Mouse (Mus musculus) cerebellum, postnatal 36 days (tissue): Measurements from ENCODE around the gene Tubb5.
"Not testable (repeated sequence)": the region's sequence is repeated elsewhere in the genome, so short reads cannot be mapped to it uniquely, and the experiment has no call there.

Experiments used
- DNase-seq, 2 experiments: peaks; one replicate each; pipeline ENCODE4 v3.0.0; 2021 to 2022; ENCODE audit warnings: mixed read lengths in 2 of 2

Tubb5 gene

DNA sequence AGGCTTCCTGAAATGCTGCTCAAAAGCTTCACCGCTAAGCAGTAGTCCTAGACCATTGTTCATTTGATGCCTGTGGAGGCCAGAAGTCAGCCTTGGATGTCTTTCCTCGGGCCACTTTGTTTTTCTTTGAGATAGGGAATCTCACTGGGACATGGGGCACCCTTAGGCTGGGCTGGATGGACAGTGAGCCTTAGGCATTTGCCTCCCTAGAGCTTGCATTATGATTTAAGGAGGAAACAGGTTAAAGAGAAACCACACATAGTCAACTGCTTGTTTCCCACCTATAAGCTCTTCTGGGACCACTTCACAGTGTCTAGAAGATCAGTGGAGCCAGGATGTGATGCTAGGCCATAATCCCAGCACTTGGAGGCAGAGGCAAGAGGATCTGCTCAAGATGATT is 21.7 kb upstream of the Tubb5 start:
- DNase-seq, result no peak

DNA sequence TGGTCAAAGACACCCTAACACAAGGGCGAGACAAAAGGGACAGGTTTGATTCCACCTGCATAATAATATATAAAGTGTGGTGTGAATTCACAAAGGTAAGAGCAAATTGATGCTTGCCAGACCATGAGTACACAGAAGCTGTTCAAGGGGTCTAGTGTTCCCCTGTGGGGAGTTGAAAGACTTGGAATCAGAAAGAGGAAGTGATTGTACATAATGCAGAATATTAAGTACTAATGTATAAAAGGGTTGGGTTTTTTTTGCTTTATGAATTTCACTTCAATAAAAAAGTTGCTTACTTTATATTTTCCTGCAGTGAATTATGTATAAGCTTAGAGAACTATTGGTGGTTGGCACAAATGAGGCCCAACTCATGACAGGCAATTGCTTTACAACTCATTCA is 21.3 kb upstream of the Tubb5 start:
- DNase-seq, result no peak

DNA sequence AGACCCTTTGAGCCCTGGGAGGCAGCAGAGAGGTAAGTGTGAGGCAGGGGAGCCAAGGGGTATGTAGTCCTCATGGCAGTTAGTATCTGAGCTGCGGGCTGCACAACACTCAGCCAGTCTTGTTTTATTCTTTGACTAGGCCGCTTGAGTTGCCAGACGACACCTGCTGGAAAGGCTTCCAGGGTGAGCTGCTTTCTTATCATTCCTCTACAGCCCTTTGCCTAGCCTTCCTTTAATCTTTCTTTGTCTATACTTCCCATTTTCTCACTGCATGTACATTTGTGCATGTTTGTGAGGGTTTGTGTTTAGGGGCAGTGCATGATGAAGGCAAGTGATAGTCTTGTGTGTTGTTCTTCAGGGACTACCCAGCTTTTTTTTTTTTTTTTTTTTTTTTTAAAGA is 12.9 kb upstream of the Tubb5 start:
- no peak for DNase-seq

DNA sequence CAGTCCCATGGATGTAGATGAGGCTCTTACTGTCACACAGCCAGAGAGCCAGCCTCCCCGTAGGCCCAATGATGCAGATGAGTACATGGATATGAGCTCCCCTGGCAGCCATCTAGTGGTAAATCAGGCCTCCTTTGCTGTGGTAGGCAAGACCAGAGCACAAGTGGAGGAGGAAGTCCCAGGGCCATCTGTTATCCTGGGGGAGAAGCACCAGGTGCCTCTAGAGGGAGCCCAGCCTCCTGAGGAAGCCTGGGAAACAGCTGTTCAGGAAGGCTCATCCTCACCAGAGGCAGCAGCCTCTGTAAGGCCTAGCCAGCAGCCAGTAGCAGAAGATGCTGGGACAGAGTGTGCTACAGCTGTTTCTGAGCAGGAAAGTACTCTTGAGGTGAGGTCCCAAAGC is 10.0 kb upstream of the Tubb5 start:
- DNase-seq, result no peak

DNA sequence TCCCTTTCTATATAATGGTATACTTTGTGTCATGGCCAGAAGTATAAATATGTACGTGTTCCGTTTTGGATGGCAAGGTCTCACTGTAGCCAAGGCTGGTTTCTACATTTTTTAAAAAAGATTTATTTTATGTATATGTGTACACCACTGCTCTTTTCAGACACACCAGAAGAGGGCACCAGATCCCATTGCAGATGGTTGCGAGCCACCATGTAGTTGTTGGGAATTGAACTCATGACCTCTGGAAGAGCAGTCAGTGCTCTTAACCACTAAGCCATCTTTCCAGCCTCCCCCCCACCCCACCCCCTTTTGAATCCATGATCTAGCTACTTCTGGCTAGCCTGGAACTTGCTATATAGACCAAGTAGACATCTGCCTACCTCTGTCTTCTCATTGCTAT is 5.4 kb upstream of the Tubb5 start:
- no peak for DNase-seq

DNA sequence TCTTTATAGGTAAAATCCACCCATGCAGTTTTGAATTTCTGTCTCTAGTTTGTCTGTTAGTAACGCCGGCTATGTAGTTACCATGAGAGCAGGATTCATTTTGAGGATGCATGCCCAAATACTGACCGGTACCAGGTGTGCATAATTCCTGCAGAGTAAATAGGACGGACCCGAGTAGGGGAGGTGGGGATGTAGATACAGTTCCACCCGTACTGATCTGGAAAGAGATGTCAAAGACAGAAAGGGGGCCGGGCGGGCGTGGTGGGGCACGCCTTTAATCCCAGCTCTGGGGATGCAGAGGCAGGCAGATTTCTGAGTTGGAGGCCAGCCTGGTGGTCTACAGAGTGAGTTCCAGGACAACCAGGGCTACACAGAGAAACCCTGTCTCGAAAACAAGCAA is 3.9 kb upstream of the Tubb5 start:
- no peak for DNase-seq

DNA sequence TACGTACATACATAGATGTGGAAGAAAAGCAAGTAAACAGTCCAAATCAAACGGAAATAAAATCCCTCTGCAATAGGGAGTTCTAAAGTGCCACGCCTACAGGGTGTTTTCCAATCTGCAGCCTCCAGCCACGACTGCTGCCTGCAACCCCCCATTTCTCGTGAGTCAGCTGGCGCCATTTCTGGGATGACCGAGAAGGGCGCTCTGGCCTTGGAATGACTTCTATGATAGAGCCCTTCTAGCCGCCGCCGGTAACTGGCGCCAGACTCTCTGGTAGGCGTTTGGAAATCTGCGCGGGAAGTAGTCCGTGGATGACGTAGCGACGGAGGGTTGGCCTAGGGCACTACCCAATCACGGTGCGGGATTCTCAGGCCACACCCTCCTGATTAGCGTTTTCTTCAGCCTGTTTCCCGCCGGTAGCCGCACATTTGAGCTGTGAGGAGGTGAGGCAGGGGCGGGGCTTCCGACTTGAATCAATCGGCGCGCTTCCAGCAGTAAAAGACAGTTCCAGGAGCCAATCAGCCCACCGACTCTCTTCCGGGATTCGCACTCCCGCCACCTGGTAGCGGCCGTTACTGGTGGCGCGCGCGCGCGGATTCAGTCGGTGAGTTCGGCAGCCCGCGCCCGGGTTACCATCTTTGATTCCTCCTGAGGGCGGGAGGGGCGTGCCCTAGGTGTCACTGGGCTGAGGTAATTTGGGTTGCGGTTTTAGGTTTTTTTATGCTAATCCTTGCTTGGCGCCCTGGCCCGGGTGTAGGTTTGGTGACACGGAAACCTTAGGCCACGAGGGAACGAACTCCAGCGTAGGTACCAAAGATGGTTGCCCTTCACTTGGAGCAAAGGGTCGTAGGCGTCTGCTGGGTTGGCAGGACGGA is 3.2 kb upstream of the Tubb5 start, which contains the start of gene Mdc1:
Gene Mdc1 (plus strand): TSS at position 440 of the 875 bp plus-strand sequence.
- DNase-seq, result peak; percentile 99

DNA sequence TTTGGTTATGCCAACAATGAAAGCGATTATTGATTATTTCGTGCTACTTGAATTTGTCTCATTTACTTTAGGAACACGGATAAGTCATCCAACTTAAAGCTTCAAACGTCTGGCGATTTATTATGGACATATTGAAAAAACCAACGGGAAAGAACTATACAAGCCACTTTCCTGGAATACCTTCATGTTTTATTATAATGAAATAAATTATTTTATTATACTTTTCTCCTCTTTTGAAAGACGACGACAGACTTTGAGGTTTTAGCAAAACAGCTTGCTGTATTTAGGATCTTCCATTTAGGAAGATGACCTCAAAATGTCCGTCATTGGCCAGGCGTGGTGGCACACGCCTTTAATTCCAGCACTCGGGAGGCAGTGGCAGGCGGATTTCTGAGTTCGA is 2.5 kb upstream of the Tubb5 start:
- no peak for DNase-seq

DNA sequence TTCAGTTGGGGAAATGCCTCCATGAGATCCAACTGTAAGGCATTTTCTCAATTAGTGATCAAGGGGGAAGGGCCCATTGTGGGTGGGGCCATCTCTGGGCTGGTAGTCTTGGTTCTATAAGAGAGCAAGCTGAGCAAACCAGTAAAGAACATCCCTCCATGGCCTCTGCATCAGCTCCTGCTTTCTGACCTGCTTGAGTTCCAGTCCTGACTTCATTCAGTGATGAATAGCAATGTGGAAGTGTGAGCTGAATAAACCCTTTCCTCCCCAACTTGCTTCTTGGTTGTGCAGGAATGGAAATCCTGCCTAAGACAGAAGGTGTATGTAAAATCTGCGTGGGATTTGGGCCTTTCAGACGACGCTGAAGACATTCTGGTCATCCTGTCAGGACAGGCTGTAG is 896 bp upstream of the Tubb5 start:
- DNase-seq, result not testable (repeated sequence)

DNA sequence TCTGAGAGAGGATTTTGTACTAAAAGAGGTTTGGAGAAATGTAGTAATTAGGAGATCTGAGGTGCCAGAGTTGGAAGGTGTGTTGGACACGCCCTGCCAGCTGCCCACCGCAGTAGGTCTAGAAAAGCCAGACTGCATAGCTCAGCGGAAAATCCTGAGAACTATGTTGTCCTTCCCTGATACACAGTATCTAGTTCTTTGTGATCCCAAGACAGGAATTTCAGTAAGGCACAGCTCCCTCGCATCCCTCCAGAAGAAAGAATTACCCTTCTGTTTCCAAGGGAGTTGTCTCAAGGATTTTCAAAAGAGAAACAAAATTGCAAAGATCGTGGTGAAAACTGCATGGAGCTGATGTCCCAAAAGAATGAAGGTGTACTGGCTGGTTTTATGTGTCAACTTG is 464 bp upstream of the Tubb5 start:
- no peak for DNase-seq

DNA sequence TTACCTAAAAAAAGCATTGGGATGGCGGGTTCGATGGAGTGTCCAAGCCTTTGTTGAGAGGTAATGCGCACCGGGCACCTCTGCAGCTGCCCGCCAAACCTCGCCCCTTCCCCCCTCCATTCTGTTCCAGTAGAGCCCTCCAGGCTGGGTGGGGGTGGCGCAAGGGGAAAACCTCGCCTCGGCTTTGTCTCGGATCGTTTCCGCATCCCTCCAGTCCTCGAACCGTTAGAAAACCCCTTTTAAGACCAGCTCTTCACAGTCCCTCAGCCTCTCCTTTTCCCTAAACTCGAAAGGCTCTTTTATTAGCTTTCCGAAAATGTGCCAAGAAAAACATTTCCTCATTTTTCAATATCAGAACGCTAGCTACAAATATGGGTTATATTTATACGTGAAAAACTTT is 619 bp downstream of the Tubb5 start:
- peak; percentile 36 to 48 for DNase-seq

DNA sequence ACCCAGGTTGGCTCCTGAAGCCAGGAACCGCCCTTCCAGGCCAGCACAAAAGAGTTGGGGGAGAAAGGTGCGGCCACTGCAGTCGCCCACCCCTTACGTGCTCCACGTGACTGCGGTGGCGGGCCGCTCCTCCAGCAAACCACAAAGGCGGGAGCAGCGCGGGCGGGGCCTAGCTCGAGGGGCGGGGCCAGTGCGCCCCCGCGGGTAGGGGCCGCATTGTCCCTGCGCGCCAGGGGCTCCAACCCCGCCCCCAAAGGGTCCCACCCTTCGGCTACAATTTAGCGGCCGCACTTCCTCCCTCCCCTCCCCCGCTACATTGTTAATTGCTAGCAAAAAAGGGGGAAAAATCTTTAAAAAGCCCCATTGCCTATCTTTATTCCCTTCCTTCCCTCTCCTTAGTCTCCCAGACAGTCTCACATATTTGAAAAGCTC is 1.1 kb downstream of the Tubb5 start:
- peak; percentile 60 to 77 for DNase-seq

DNA sequence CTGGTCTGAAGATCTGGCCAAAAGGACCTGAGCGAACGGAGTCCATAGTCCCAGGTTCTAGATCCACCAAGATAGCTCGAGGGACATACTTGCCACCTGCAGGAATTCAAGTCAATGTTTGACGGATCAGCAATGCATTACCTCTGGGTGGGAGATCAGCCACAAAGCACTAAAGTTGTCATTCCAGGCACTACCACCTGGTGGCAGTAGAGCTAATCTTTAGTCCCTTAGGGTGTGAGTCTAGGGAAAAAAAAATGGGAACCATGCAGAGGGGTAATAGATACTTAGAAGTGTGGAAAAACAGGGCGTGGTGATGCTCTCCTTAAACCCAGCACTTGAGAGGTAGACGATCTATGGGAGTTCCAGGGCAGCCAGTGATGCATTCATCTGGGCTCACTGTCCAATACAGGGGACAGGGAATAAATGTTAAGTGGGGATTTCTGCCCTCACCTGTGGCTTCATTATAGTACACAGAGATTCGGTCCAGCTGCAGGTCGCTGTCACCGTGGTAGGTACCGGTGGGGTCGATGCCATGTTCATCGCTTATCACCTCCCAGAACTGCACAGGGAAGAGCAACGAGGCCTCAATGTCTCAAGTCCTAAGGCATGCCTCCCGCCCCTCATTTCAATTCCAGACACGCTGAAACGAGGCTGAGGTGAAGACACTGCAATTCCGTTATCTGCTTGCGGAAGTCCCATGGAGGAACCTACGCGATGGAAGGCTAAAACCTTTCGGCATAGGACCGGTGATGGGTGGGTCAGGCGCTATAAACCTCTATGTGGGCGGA is 1.7 kb downstream of the Tubb5 start:
- DNase-seq, result peak; percentile 87 to 93

DNA sequence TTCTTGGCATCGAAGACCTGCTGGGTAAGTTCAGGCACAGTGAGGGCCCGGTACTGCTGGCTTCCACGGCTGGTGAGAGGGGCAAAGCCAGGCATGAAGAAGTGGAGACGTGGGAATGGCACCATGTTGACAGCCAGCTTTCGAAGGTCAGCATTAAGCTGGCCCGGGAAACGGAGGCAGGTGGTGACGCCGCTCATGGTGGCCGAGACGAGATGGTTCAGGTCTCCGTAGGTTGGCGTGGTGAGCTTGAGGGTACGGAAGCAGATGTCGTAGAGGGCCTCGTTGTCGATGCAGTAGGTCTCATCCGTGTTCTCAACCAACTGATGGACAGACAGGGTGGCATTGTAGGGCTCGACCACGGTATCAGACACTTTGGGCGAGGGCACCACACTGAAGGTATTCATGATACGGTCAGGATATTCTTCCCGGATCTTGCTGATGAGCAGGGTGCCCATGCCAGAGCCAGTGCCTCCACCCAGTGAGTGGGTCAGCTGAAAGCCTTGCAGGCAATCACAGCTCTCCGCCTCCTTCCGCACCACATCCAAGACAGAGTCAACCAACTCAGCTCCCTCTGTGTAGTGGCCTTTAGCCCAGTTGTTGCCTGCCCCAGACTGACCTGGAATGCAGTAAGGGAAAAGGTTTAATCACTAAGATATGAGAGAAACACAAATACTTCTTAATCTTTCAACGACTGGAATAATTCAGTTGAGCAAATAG is 2.5 kb downstream of the Tubb5 start:
- peak; percentile 16 to 34 for DNase-seq

DNA sequence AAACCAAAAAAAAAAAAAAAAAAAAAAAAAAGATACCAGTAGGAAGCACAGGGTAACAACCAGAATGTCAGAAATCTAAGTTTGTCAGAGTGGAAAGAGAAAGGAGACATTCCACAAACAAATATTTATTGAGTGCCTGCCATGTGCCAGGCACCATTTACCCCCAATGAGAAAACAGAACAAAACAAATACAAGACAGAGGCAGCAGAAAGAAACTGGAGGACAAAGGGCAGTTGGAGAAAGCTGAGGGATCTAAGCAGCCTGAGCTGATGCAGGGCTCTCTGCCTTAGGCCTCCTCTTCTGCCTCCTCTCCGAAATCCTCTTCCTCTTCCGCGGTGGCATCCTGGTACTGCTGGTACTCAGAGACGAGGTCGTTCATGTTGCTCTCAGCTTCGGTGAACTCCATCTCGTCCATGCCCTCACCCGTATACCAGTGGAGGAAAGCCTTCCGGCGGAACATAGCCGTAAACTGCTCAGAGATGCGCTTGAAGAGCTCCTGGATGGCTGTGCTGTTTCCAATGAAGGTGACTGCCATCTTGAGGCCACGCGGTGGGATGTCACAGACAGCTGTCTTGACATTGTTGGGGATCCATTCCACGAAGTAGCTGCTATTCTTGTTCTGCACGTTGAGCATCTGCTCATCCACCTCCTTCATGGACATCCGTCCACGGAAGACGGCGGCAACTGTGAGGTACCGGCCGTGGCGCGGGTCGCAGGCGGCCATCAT is 3.2 kb downstream of the Tubb5 start:
- DNase-seq, result peak; percentile 29 to 37

DNA sequence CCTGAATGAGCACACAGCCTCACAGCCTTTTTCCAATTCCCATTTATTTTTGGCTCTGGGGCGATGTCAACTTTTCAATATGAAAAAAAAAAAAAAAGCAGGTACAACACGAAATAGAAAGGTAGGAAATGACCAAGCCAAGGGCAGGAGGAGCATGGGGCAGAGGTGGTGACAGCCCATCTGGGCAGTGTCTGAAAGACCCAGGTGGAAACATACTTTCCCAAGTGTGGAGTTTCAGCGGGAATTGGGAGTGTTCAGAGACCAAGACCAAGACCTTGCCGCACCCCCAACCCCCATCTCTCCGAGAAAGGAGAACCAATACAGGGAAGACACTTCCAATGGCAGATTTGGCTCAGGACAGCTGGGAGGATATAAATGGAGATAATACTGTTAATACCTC is 4.2 kb downstream of the Tubb5 start:
- DNase-seq, result no peak

DNA sequence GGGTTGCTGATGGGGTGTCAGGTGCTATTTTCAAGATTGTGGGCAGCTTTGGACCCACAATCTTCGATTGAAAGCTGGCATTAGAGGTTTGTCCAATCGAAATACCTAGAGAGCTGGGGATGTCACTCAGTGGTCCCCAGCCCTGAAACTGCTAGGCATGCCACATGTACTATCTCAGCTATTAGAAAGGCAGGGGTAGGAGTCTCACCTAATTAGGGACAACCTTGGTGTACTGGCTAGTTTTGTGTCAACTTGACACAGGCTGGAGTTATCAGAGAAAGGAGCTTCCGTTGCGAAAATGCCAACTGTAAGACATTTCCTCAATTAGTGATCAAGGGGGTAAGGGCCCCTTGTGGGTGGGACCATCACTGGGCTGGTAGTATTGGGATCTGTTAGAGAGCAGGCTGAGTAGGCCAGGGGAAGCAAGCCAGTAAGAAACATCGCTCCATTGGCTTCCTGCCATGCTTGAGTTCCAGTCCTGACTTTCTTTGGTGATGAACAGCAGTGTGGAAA is 4.8 kb downstream of the Tubb5 start:
- DNase-seq, result no peak

DNA sequence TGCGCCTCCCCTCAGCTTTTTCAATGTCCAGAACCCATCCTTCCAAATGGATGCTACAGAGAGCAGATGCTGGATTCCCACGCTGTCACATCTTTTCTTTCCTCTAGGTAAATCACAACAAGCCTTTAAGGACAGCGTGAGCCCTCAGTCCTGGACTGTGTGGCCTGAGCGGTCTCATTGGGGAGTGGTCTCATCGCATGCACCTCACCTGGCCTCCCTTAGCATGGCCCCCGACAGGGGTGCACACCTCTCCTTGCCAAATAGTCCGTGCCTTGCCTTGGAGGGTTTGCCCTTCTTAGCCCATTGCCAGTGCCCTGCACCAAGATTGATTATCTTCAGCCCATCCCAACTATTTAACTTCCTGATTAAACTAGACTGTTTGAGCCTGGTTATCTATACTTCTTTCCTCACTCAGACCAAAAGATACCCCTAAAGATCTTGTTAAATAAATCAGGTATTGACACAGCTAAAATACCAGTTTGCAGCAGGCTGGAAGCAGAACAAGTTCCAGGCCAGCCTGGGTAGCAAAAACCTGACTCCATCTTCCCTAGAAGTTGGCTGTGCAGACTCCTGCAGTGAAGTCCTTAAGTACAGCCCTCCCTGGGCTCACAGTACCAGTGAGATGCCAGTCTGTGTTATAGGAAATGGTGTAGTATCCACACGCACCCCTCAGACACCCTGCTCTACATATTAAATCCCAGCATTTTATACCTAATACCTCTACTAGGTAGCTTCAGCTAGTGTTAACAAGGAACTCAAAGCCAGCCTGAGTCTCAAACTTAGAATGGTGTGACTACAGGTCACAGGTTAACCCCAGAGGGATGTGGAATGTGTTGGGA is 5.5 kb downstream of the Tubb5 start:
- no peak for DNase-seq

DNA sequence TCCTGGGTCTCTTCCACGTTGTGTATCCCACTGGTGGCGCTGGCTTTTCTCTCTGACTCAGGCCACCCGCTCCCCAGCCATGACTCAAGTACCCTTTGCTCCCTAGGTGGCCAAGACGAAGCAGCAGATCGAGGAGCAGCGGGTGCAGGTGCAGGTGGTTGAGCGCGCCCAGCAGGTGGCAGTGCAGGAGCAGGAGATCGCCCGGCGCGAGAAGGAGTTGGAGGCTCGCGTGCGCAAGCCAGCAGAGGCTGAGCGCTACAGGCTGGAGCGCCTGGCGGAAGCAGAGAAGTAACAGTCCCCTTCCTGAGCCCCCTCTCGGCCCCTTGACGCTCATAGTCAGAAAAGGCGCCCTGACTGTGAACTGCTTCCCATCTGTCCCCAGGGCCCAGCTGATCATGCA is 8.4 kb downstream of the Tubb5 start:
- peak; percentile 80 to 84 for DNase-seq

DNA sequence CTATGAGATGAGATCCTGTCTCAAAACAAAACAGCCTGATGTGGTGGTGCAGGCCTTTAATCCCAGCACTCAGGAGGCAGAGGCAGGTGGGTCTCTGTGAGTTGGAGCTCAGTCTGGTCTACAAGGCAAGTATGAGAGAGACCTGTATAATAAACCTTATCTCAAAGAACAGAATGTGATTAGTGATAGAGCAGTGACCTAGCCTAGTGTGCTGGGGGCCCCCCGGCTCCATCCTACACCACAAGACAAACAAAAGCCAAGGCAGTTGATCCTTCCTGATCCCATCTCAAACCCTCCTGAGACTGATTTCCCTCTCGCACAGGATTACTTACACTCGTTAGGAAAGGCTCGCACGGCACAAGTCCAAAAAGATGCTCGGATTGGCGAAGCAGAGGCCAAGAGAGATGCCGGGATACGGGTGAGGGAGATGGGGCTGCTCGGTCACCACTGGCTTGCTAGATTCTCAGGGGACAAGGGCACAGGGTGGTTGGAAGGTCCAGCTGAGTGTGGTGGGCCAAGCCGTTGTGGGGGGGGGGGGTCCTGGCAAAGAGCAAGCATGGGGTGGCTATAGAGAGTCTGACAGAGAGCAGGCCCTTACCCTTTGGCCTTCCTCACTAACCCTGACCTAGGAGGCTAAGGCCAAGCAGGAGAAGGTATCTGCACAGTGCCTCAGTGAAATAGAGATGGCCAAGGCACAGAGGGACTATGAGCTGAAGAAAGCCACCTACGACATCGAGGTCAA is 12.8 kb downstream of the Tubb5 start:
- no peak for DNase-seq

DNA sequence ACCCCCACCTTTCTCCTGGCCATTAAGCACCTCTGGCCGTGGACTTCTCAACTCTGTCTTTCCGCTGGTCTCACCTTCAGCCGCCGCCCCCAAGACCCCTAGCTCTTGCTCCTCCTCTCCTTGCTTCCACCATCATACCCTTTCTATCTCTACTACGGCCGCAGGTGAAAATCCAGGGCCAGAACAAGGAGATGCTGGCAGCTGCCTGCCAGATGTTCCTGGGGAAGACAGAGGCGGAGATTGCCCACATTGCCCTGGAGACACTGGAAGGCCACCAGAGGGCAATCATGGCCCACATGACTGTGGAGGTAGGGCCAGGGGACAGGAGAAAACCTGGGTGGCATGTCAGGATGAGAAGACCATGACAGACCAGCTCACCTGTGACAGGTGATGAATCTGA is 13.7 kb downstream of the Tubb5 start:
- no peak for DNase-seq
